Mouse (Mus musculus) limb, embryonic 11.5 days (tissue): Measurements from ENCODE around the gene B230217C12Rik. TPM values are rescaled to one million over a fixed set of nuclear protein-coding genes. Genes with fewer than 3 reads are reported as not detected.
A peak's percentile ranks its signal among the peaks of the same experiment; 100 is the strongest.
"Not testable (repeated sequence)": the region's sequence is repeated elsewhere in the genome, so short reads cannot be mapped to it uniquely, and the experiment has no call there.

Experiments used
- ATAC-seq: fragments of 200-750 bp; cut with Nextera tagmentation; 2 replicates; pipeline ENCODE4 v1.8.0; 2017; ENCODE audit warnings: low read depth; ENCODE audit not compliant: insufficient number of reproducible peaks, low FRiP score, low TSS enrichment
- DNase-seq: peaks from one replicate; pipeline ENCODE4 v3.0.0-alpha.2; 2015; ENCODE audit warnings: low spot score
- H3K27ac ChIP-seq: fragments of 300-500 bp; sonication (generic); replicated peaks from 2 replicates; pipeline ENCODE4 v1.5.1; 2014; ENCODE audit warnings: low read depth, mild to moderate bottlenecking, low read length
- H3K27me3 ChIP-seq: fragments of 300-500 bp; sonication (generic); 2 replicates; pipeline ENCODE4 v1.6.1; 2014; ENCODE audit warnings: mild to moderate bottlenecking, low read length, mixed read lengths; ENCODE audit not compliant: control insufficient read depth, insufficient read depth
- H3K36me3 ChIP-seq: fragments of 300-500 bp; sonication (generic); 2 replicates; pipeline ENCODE4 v1.6.1; 2014; ENCODE audit warnings: mild to moderate bottlenecking, low read length, moderate library complexity, mixed read lengths; ENCODE audit not compliant: control insufficient read depth, insufficient read depth
- H3K4me1 ChIP-seq: fragments of 300-500 bp; sonication (generic); 2 replicates; pipeline ENCODE4 v1.6.1; 2014; ENCODE audit warnings: low read length, mixed read lengths; ENCODE audit not compliant: control insufficient read depth, insufficient read depth
- H3K4me2 ChIP-seq: fragments of 300-500 bp; sonication (generic); 2 replicates; pipeline ENCODE4 v1.6.1; 2014; ENCODE audit warnings: low read depth, mild to moderate bottlenecking, moderate library complexity; ENCODE audit not compliant: severe bottlenecking
- H3K4me3 ChIP-seq: fragments of 300-500 bp; sonication (generic); 2 replicates; pipeline ENCODE4 v1.5.1; 2014; ENCODE audit warnings: low read depth, low read length
- H3K9ac ChIP-seq: fragments of 300-500 bp; sonication (generic); 2 replicates; pipeline ENCODE4 v1.6.1; 2014; ENCODE audit warnings: mild to moderate bottlenecking, low read length
- H3K9me3 ChIP-seq: fragments of 300-500 bp; sonication (generic); 2 replicates; pipeline ENCODE4 v1.6.1; 2016; ENCODE audit warnings: low read length; ENCODE audit not compliant: control insufficient read depth
- WGBS: fragments of 180-500 bp; shearing (Covaris S2); extraction: QIAGEN DNeasy Blood & Tissue Kit; methylation state at CpG from one replicate; pipeline ENCODE4 v1.1.7; 2014; 5-methylcytosine and 5-hydroxymethylcytosine counted together
- polyA plus RNA-seq: library from polyadenylated mRNA; unstranded; fragments of >200 nt; fragmentation: Nextera tagmentation; extraction: Ambion mirVana; gene quantifications from 2 replicates; pipeline ENCODE4 v1.2.1, GENCODE M21; 2014

The B230217C12Rik gene
- polyA plus RNA-seq, 1 experiment from 2014 or later, result 15.9 TPM

DNA sequence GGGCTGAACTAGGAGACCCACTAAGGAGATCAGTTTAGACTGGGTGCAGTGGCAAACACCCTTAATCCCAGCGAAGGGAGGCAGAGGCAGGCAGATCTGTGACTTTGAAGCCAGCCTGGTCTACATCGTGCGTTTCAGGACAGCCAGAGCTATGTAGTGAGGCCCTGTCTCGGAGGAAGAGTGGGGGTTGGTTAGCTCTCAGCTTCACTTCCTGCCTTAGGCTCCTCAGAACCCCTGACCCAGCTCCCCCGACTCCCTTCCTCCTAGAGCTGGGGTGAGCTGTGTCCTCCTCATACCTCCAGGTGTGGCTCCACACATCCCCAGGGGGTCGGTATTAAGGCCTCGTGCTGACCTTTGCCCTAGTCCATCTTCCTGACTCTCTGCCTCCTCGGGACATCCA lies 4.0 kb upstream of the B230217C12Rik start:
- DNase-seq, result no peak
- H3K36me3 ChIP-seq, result peaks cover 18% of the 10 kb centered on the region
- no peak overlapping the region for H3K27ac ChIP-seq
- no peak overlapping the region for H3K4me3 ChIP-seq
- H3K9ac ChIP-seq, result no peak overlapping the region
- no peaks in the 10 kb centered on the region for H3K4me1 ChIP-seq
- ATAC-seq, result no peak
- no peaks in the 10 kb centered on the region for H3K9me3 ChIP-seq
- H3K4me2 ChIP-seq, result no peak overlapping the region
- WGBS, result 60% methylated on average over 8 of the region's 8 CpGs
- no peaks in the 10 kb centered on the region for H3K27me3 ChIP-seq

DNA sequence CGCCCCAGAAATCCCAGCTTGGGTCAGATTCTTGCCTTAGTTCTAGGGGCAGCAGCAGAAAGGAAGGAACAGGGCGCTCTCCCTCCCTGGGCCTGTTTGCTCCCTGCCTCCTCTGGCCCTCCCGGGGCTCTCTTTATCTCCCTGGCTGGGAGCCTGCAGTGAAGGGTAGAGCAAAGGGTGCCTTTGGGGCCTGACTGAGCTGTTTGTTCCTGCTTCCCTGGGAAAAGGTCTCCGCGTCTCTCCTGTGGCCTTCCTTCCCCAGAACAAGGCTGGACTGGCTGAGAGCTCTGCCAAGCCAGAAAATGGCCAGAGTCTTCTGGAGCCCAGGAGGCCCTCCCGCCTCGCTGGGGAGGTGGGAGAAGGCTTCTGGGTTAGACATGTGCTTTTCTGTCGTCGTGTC lies 3.5 kb upstream of the B230217C12Rik start:
- not testable (repeated sequence) for H3K27me3 ChIP-seq, ATAC-seq, H3K9ac ChIP-seq, H3K4me3 ChIP-seq, H3K4me2 ChIP-seq, H3K27ac ChIP-seq, DNase-seq, H3K4me1 ChIP-seq, H3K9me3 ChIP-seq
- peaks cover 18% of the 10 kb centered on the region for H3K36me3 ChIP-seq
- WGBS, result 77% methylated on average over 9 of the region's 9 CpGs

GRCm38 (mm10) chr11:97837641-97838149 lies 2.9 kb upstream of the B230217C12Rik start:
- ATAC-seq (no peak), DNase-seq (no peak)
- whole genome bisulfite sequencing, result 87% methylated on average over 7 of the region's 7 CpGs

GRCm38 (mm10) chr11:97838779-97839440 lies 1.7 kb upstream of the B230217C12Rik start:
- Histone ChIP-seq H3K4me3 (no peak overlapping the region), H3K27me3 (no peaks in the 10 kb centered on the region), H3K27ac (no peak overlapping the region), H3K4me1 (peaks cover 6% of the 10 kb centered on the region; the same call in 1 of the 2 replicates), H3K9me3 (no peaks in the 10 kb centered on the region), H3K9ac (no peak overlapping the region), H3K4me2 (no peak overlapping the region), H3K36me3 (peaks cover 12% of the 10 kb centered on the region)
- 33% methylated on average over 10 of the region's 10 CpGs for WGBS
- ATAC-seq, result no peak
- no peak for DNase-seq

More at GRCm38 (mm10) chr11:97837641-97838149, 2.9 kb upstream of the B230217C12Rik start:
- Histone ChIP-seq H3K27ac (no peak overlapping the region), H3K4me1 (peaks cover 6% of the 10 kb centered on the region; the same call in 1 of the 2 replicates), H3K9ac (no peak overlapping the region), H3K4me2 (no peak overlapping the region), H3K27me3 (no peaks in the 10 kb centered on the region), H3K9me3 (no peaks in the 10 kb centered on the region), H3K36me3 (peaks cover 18% of the 10 kb centered on the region), H3K4me3 (no peak overlapping the region)

- no peak overlapping the region for H3K27ac ChIP-seq
- peaks cover 6% of the 10 kb centered on the region; the same call in 1 of the 2 replicates for H3K36me3 ChIP-seq
- no peaks in the 10 kb centered on the region for H3K27me3 ChIP-seq
- DNase-seq (no peak), ATAC-seq (no peak)
- H3K9me3 ChIP-seq, result no peaks in the 10 kb centered on the region
- no peak overlapping the region for H3K4me3 ChIP-seq
- 58% methylated on average over 11 of the region's 11 CpGs for WGBS
- H3K4me2 ChIP-seq, result no peak overlapping the region
- no peak overlapping the region for H3K9ac ChIP-seq
- H3K4me1 ChIP-seq, result peaks cover 6% of the 10 kb centered on the region; the same call in 1 of the 2 replicates
Measured at GRCm38 (mm10) chr11:97839441-97840134, 992 bp upstream of the B230217C12Rik start.

DNA sequence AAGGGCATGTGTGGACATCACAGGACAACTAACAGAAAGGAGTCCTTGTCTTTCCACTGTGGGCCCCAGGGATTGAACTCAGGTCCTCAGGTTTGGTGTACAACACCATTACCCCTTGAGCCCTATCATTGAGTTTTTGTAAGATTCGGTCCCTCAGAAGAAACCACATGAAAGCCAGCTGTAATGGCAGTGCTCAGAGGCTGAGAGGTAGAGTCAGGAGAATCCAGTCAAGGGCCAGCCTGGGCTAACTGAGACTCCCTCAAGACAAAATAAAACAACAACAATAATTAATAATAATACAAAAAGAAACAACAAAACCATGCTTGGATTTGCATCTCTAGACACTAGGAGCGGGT lies 467 bp upstream of the B230217C12Rik start:
- H3K27me3 ChIP-seq, result no peaks in the 10 kb centered on the region
- peaks cover 5% of the 10 kb centered on the region; the same call in 1 of the 2 replicates for H3K36me3 ChIP-seq
- H3K9ac ChIP-seq, result no peak overlapping the region
- peaks cover 6% of the 10 kb centered on the region; the same call in 1 of the 2 replicates for H3K4me1 ChIP-seq
- H3K4me2 ChIP-seq, result peak overlapping the region; percentile 38
- no peak overlapping the region for H3K4me3 ChIP-seq
- ATAC-seq (no peak), DNase-seq (no peak)
- WGBS, result 75% methylated on average over 2 of the region's 2 CpGs
- no peak overlapping the region for H3K27ac ChIP-seq
- no peaks in the 10 kb centered on the region for H3K9me3 ChIP-seq

- Histone ChIP-seq H3K9ac (peak overlapping the region; percentile 75), H3K36me3 (peaks cover 5% of the 10 kb centered on the region; the same call in 1 of the 2 replicates), H3K4me2 (peak overlapping the region; percentile 38), H3K4me1 (peaks cover 6% of the 10 kb centered on the region; the same call in 1 of the 2 replicates), H3K27me3 (no peaks in the 10 kb centered on the region), H3K4me3 (peak overlapping the region; percentile 45), H3K27ac (peak overlapping the region; percentile 73), H3K9me3 (no peaks in the 10 kb centered on the region)
- WGBS, result 1% methylated on average over 22 of the region's 22 CpGs
- peak; percentile 87; the same call in 1 of the 2 replicates for ATAC-seq
- peak; percentile 86 for DNase-seq
Measured at GRCm38 (mm10) chr11:97840991-97841661, 546 bp downstream of the B230217C12Rik start.

- H3K4me2 ChIP-seq, result peak overlapping the region; percentile 38
- H3K27ac ChIP-seq, result 0 out of 2 replicates have a peak overlapping the region, but pooled peaks have one; percentile 26
- no peak for DNase-seq
- peak overlapping the region; percentile 45; the same call in 1 of the 2 replicates for H3K4me3 ChIP-seq
- 55% methylated on average over 4 of the region's 4 CpGs for WGBS
- no peaks in the 10 kb centered on the region for H3K27me3 ChIP-seq
- peak overlapping the region; percentile 37 for H3K9ac ChIP-seq
- ATAC-seq, result no peak
- H3K4me1 ChIP-seq, result peaks cover 6% of the 10 kb centered on the region; the same call in 1 of the 2 replicates
- no peaks in the 10 kb centered on the region for H3K9me3 ChIP-seq
- H3K36me3 ChIP-seq, result 0 out of 2 replicates have a peak, but pooled peaks cover 2% of the 10 kb centered on the region
Measured at GRCm38 (mm10) chr11:97842001-97842400, 1.4 kb downstream of the B230217C12Rik start.
